Mouse (Mus musculus) ES-Bruce4 (cell line): ENCODE results near the gene Rarres1. TPM values are rescaled to one million over a fixed set of nuclear protein-coding genes. Genes with fewer than 3 reads are reported as not detected.

ENCODE experiments used
- H3K27ac ChIP-seq: 2 replicates; pipeline ENCODE4 v1.5.1; 2012; ENCODE audit warnings: low read length, inconsistent platforms; ENCODE audit not compliant: insufficient read depth
- H3K27me3 ChIP-seq: 2 replicates; pipeline ENCODE4 v1.6.1; 2012; ENCODE audit warnings: mild to moderate bottlenecking, low read length, inconsistent platforms; ENCODE audit not compliant: control insufficient read depth, poor library complexity, insufficient read depth, severe bottlenecking
- H3K36me3 ChIP-seq: 2 replicates; pipeline ENCODE4 v1.6.1; 2012; ENCODE audit warnings: inconsistent platforms, mild to moderate bottlenecking, low read length, moderate library complexity; ENCODE audit not compliant: control insufficient read depth, poor library complexity, insufficient read depth, severe bottlenecking
- H3K4me1 ChIP-seq: one replicate; pipeline ENCODE4 v1.8.1; 2011; ENCODE audit warnings: low read length; ENCODE audit not compliant: control insufficient read depth, insufficient read depth
- H3K4me3 ChIP-seq: 2 replicates; pipeline ENCODE4 v1.5.1; 2011; ENCODE audit warnings: low read depth, mild to moderate bottlenecking, low read length
- H3K9ac ChIP-seq: 2 replicates; pipeline ENCODE4 v1.6.1; 2012; ENCODE audit warnings: low read depth, mild to moderate bottlenecking, inconsistent platforms; ENCODE audit not compliant: poor library complexity, severe bottlenecking
- H3K9me3 ChIP-seq: replicated peaks from 2 replicates; pipeline ENCODE4 v1.6.1; 2012; ENCODE audit warnings: mild to moderate bottlenecking, low read length, inconsistent platforms; ENCODE audit not compliant: control insufficient read depth, poor library complexity, insufficient read depth, severe bottlenecking
- CTCF ChIP-seq: IDR thresholded peaks from one replicate; pipeline ENCODE4 v1.8.1; 2011; ENCODE audit warnings: low read depth, low read length
- EP300 ChIP-seq: IDR thresholded peaks from 2 replicates; pipeline ENCODE4 v1.6.1; 2011; ENCODE audit warnings: low read depth, low read length; ENCODE audit not compliant: insufficient read depth
- POLR2A ChIP-seq: IDR thresholded peaks from one replicate; pipeline ENCODE4 v1.8.1; 2011; ENCODE audit warnings: low read length; ENCODE audit not compliant: insufficient read depth
- polyA plus RNA-seq: library from polyadenylated mRNA; stranded (reverse); fragments of >200 nt; gene quantifications from 2 replicates; pipeline ENCODE4 v1.2.4, GENCODE M21; 2011; ENCODE audit warnings: low read depth; ENCODE audit not compliant: missing spikeins, insufficient read depth, insufficient read length

Rarres1 gene
- polyA plus RNA-seq, 1 experiment: not detected

- TF ChIP-seq EP300 (no peak), CTCF (no peak), POLR2A (no peak)
- Histone ChIP-seq H3K27me3 (no peaks in the 10 kb centered on the region), H3K9me3 (peaks cover 6% of the 10 kb centered on the region), H3K4me3 (no peak overlapping the region), H3K4me1 (no peaks in the 10 kb centered on the region), H3K9ac (no peak overlapping the region; the same call in 1 of the 2 replicates), H3K27ac (no peak overlapping the region), H3K36me3 (peaks cover 15% of the 10 kb centered on the region)
Observed at GRCm38 (mm10) chr3:67429338-67429998, 85.9 kb downstream of the Rarres1 start.

Other genes starting within 250 kb of the Rarres1 start
- gene Mlf1, start 141.4 kb downstream of the Rarres1 start, polyA plus RNA-seq: 3.0 and 6.5 TPM in 2 replicates
- not detected in 2 replicates for gene Gm17402, start 140.4 kb downstream of the Rarres1 start, polyA plus RNA-seq
- 84.5 and 87.2 TPM in 2 replicates for gene Gfm1, start 85.4 kb downstream of the Rarres1 start, polyA plus RNA-seq
- 10.5 and 14.2 TPM in 2 replicates for gene Lxn, start 51.6 kb downstream of the Rarres1 start, polyA plus RNA-seq
- 47.8 and 57.7 TPM in 2 replicates for gene Mfsd1, start 67.2 kb upstream of the Rarres1 start, polyA plus RNA-seq